Mouse (Mus musculus): ENCODE measurements around the gene Bcas3. TPM values are rescaled to one million over a fixed set of nuclear protein-coding genes. Genes with fewer than 3 reads are reported as not detected.
A peak's percentile ranks its signal among the peaks of the same experiment; 100 is the strongest.

Bcas3 gene
- polyA plus RNA-seq, 1 experiment from 2014 or later, result 18.1 TPM

DNA sequence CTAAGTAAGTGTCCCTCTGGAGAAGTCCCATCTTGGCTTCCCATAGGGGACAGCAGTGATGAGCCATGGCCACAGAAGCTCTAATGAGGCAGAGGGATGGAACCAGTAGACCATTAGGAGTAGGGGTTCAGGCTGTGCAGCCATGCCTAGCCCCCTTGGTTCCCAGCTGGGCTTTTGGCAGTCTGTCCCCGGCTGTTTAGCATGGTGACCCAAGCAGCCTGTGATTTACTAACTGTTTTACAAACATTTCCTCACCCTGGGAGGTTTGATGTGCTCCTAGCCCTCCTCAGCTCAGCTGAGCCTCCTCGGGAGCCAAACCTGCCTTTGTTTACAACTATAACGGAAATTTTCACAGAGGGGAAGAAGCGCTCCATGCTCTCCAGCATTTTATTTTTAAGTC is 322.3 kb downstream of the Bcas3 start:
- Histone ChIP-seq H3K9me3 (replicated peaks) (no peaks in the 10 kb centered on the region), H3K4me2 (no peak overlapping the region), H3K36me3 (replicated peaks) (no peaks in the 10 kb centered on the region), H3K4me1 (replicated peaks) (0 out of 2 replicates have a peak, but pooled peaks cover 5% of the 10 kb centered on the region), H3K4me3 (replicated peaks) (no peak overlapping the region), H3K27ac (replicated peaks) (no peak overlapping the region), H3K9ac (no peak overlapping the region), H3K27me3 (peaks cover 8% of the 10 kb centered on the region; the same call in 1 of the 2 replicates)
- WGBS (ENCODE audit: insufficient replicate concordance), result 57% methylated on average over 4 of the region's 4 CpGs
- ATAC-seq (ENCODE audit: insufficient read depth), result no peak

- H3K4me1 ChIP-seq (replicated peaks), result 0 out of 2 replicates have a peak, but pooled peaks cover 5% of the 10 kb centered on the region
- H3K4me2 ChIP-seq, result no peak overlapping the region
- H3K9ac ChIP-seq, result no peak overlapping the region
- no peak overlapping the region for H3K27ac ChIP-seq (replicated peaks)
- H3K4me3 ChIP-seq (replicated peaks), result no peak overlapping the region
- H3K36me3 ChIP-seq (replicated peaks), result no peaks in the 10 kb centered on the region
- no peak for ATAC-seq (ENCODE audit: insufficient read depth)
- peaks cover 8% of the 10 kb centered on the region; the same call in 1 of the 2 replicates for H3K27me3 ChIP-seq
- WGBS (ENCODE audit: insufficient replicate concordance), result 48% methylated on average over 10 of the region's 10 CpGs
- H3K9me3 ChIP-seq (replicated peaks), result no peaks in the 10 kb centered on the region
Observed at GRCm38 (mm10) chr11:85676357-85677004, 323.5 kb downstream of the Bcas3 start.

- Histone ChIP-seq H3K4me3 (replicated peaks) (no peak overlapping the region), H3K4me2 (no peak overlapping the region), H3K27me3 (peaks cover 20% of the 10 kb centered on the region), H3K27ac (replicated peaks) (no peak overlapping the region), H3K4me1 (replicated peaks) (no peaks in the 10 kb centered on the region), H3K9me3 (replicated peaks) (no peaks in the 10 kb centered on the region), H3K9ac (no peak overlapping the region), H3K36me3 (replicated peaks) (no peaks in the 10 kb centered on the region)
- WGBS (ENCODE audit: insufficient replicate concordance), result 67% methylated on average over 5 of the region's 5 CpGs
- ATAC-seq (ENCODE audit: insufficient read depth), result no peak
Observed at GRCm38 (mm10) chr11:85678666-85679065, 325.7 kb downstream of the Bcas3 start.

- Histone ChIP-seq H3K4me2 (no peak overlapping the region), H3K27me3 (peaks cover 18% of the 10 kb centered on the region), H3K4me1 (replicated peaks) (no peaks in the 10 kb centered on the region), H3K36me3 (replicated peaks) (no peaks in the 10 kb centered on the region), H3K27ac (replicated peaks) (no peak overlapping the region), H3K4me3 (replicated peaks) (no peak overlapping the region), H3K9ac (no peak overlapping the region), H3K9me3 (replicated peaks) (no peaks in the 10 kb centered on the region)
- ATAC-seq (ENCODE audit: insufficient read depth), result no peak
- WGBS (ENCODE audit: insufficient replicate concordance), result 62% methylated on average over 11 of the region's 11 CpGs
Observed at GRCm38 (mm10) chr11:85681580-85682419, 328.8 kb downstream of the Bcas3 start.

DNA sequence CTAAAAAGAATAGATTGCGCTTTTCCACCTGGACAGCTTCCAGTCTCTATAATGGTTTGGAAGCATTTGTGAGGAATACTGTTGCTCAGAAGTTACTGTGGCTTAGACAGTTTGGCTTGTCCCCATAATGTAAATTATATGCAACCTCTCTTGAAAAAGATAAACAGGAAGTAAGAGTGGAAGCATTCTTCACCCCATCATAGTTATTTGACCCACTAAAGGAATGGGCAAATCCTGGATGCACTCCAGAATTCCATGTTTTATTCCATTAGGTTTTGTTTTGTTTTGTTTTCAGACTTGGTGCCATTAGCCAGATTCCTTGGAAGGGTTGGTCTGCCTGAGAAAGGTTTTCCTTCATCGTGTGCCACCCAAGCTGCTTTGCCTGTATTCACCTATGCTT is 332.0 kb downstream of the Bcas3 start:
- Histone ChIP-seq H3K9me3 (replicated peaks) (no peaks in the 10 kb centered on the region), H3K27ac (replicated peaks) (no peak overlapping the region), H3K4me2 (no peak overlapping the region), H3K4me1 (replicated peaks) (no peaks in the 10 kb centered on the region), H3K4me3 (replicated peaks) (no peak overlapping the region), H3K27me3 (peaks cover 38% of the 10 kb centered on the region), H3K9ac (no peak overlapping the region), H3K36me3 (replicated peaks) (no peaks in the 10 kb centered on the region)
- 63% methylated on average over 2 of the region's 2 CpGs for WGBS (ENCODE audit: insufficient replicate concordance)
- no peak for ATAC-seq (ENCODE audit: insufficient read depth)

DNA sequence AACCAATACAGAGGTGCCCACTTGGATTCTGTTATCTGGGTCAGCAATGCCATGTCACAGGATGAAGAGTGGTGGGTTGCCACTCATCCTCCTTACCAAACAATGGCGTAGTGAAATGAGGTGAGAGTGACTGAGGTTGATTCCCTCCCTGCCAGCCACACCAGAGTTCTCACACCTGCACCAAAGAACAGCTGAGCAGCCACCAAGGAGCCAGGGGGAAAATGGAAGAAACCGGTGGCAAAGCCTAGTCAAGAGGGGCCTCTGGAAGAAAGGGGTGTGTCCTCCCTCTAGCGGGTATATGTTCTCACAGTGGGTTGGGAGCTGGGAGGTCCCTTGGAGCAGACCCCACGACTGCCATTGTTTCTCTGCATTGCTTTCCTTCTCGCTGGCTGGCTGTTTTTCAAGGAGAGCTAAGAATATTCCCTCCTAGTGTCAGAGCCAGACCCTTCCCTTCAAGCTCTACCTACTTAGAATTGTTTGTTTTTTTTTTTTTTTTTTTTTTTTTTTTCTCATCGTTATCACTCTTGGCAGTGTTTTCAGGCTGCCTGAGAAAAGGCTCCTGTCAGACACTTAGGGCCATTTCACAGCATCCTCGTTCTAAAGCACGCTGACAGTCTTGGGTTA is 335.0 kb downstream of the Bcas3 start:
- 20% methylated on average over 8 of the region's 8 CpGs for WGBS (ENCODE audit: insufficient replicate concordance)
- Histone ChIP-seq H3K36me3 (replicated peaks) (no peaks in the 10 kb centered on the region), H3K4me1 (replicated peaks) (peaks cover 9% of the 10 kb centered on the region; the same call in 1 of the 2 replicates), H3K4me3 (replicated peaks) (no peak overlapping the region), H3K9ac (no peak overlapping the region), H3K27ac (replicated peaks) (no peak overlapping the region), H3K9me3 (replicated peaks) (no peaks in the 10 kb centered on the region), H3K4me2 (no peak overlapping the region), H3K27me3 (peaks cover 35% of the 10 kb centered on the region)
- no peak for ATAC-seq (ENCODE audit: insufficient read depth)

GRCm38 (mm10) chr11:85688440-85688838 is 335.5 kb downstream of the Bcas3 start:
- WGBS (ENCODE audit: insufficient replicate concordance), result 51% methylated on average over 6 of the region's 6 CpGs

GRCm38 (mm10) chr11:85689226-85689625 is 336.3 kb downstream of the Bcas3 start:
- 66% methylated on average over 5 of the region's 5 CpGs for WGBS (ENCODE audit: insufficient replicate concordance)
- no peaks in the 10 kb centered on the region for H3K36me3 ChIP-seq (replicated peaks)
- H3K9me3 ChIP-seq (replicated peaks), result no peaks in the 10 kb centered on the region
- no peak overlapping the region for H3K4me2 ChIP-seq
- peaks cover 32% of the 10 kb centered on the region for H3K27me3 ChIP-seq
- peaks cover 9% of the 10 kb centered on the region; the same call in 1 of the 2 replicates for H3K4me1 ChIP-seq (replicated peaks)
- no peak overlapping the region for H3K9ac ChIP-seq
- H3K27ac ChIP-seq (replicated peaks), result no peak overlapping the region
- no peak for ATAC-seq (ENCODE audit: insufficient read depth)
- no peak overlapping the region for H3K4me3 ChIP-seq (replicated peaks)

More at GRCm38 (mm10) chr11:85688440-85688838, 335.5 kb downstream of the Bcas3 start:
- no peaks in the 10 kb centered on the region for H3K9me3 ChIP-seq (replicated peaks)
- H3K4me1 ChIP-seq (replicated peaks), result peaks cover 9% of the 10 kb centered on the region; the same call in 1 of the 2 replicates
- H3K9ac ChIP-seq, result no peak overlapping the region
- H3K4me3 ChIP-seq (replicated peaks), result no peak overlapping the region
- no peak for ATAC-seq (ENCODE audit: insufficient read depth)
- no peaks in the 10 kb centered on the region for H3K36me3 ChIP-seq (replicated peaks)
- H3K27me3 ChIP-seq, result peaks cover 33% of the 10 kb centered on the region
- no peak overlapping the region for H3K27ac ChIP-seq (replicated peaks)
- no peak overlapping the region for H3K4me2 ChIP-seq

- Histone ChIP-seq H3K4me1 (replicated peaks) (peaks cover 13% of the 10 kb centered on the region; the same call in 1 of the 2 replicates), H3K4me2 (no peak overlapping the region), H3K36me3 (replicated peaks) (no peaks in the 10 kb centered on the region), H3K4me3 (replicated peaks) (no peak overlapping the region), H3K9ac (no peak overlapping the region), H3K9me3 (replicated peaks) (no peaks in the 10 kb centered on the region), H3K27me3 (peaks cover 32% of the 10 kb centered on the region), H3K27ac (replicated peaks) (no peak overlapping the region)
- ATAC-seq (ENCODE audit: insufficient read depth), result no peak
- 45% methylated on average over 5 of the region's 5 CpGs for WGBS (ENCODE audit: insufficient replicate concordance)
Observed at GRCm38 (mm10) chr11:85691285-85691684, 338.3 kb downstream of the Bcas3 start.

DNA sequence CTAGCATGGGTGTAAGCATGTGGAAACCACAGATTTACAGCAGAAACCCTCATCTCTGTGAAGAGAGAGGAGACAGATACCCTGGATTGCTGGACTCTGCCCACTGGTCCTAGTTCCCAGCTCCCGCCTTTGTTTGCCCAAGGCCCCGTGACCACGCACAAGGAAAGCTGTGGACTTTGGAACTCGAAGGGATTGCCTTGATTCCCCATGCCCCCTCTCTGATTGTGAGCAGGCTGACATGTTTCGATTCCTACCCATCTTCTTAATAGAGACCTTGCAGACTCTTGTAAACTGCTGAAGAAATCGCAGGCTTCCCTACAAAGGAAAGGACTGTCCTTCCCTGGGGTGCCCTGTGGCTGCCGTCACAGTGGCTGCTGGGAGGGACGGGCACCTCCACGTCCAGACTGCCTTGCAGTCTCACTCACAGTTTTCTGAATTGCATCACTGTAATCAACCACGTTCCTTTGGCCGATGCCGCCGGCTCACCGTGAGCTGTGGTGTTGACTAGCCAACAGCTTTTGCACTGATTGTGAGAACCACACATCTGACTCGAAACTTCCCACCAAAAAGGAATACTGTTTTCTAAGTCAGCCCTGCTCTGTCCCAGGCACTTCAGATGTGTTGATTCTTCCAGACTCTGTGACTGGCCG is 342.8 kb downstream of the Bcas3 start:
- ATAC-seq (ENCODE audit: insufficient read depth), result peak; percentile 61
- Histone ChIP-seq H3K9ac (no peak overlapping the region), H3K27ac (replicated peaks) (no peak overlapping the region), H3K4me1 (replicated peaks) (peaks cover 15% of the 10 kb centered on the region; the same call in 1 of the 2 replicates), H3K9me3 (replicated peaks) (no peaks in the 10 kb centered on the region), H3K27me3 (peaks cover 4% of the 10 kb centered on the region; the same call in 1 of the 2 replicates), H3K4me3 (replicated peaks) (no peak overlapping the region), H3K36me3 (replicated peaks) (no peaks in the 10 kb centered on the region), H3K4me2 (peak overlapping the region; percentile 29)
- WGBS (ENCODE audit: insufficient replicate concordance), result 71% methylated on average over 16 of the region's 16 CpGs

Measured in liver, embryonic 15.5 days (tissue).